Mouse (Mus musculus) midbrain, embryonic 13.5 days (tissue): ENCODE results near the gene Sult2b1. TPM values are rescaled to one million over a fixed set of nuclear protein-coding genes. Genes with fewer than 3 reads are reported as not detected.

Source experiments
- ATAC-seq: fragments of 200-750 bp; cut with Nextera tagmentation; 2 replicates; pipeline ENCODE4 v1.8.0; 2017; ENCODE audit warnings: mild to moderate bottlenecking, moderate TSS enrichment, moderate library complexity
- H3K27ac ChIP-seq: fragments of 300-500 bp; sonication (generic); 2 replicates; pipeline ENCODE4 v1.5.1; 2015; ENCODE audit warnings: inconsistent platforms, mild to moderate bottlenecking, moderate library complexity
- H3K27me3 ChIP-seq: fragments of 300-500 bp; sonication (generic); 2 replicates; pipeline ENCODE4 v1.6.1; 2015; ENCODE audit warnings: mild to moderate bottlenecking, inconsistent platforms
- H3K36me3 ChIP-seq: fragments of 300-500 bp; sonication (generic); 2 replicates; pipeline ENCODE4 v1.6.1; 2015; ENCODE audit warnings: mild to moderate bottlenecking, inconsistent platforms
- H3K4me1 ChIP-seq: fragments of 300-500 bp; sonication (generic); replicated peaks from 2 replicates; pipeline ENCODE4 v1.6.1; 2015; ENCODE audit warnings: inconsistent platforms
- H3K4me2 ChIP-seq: fragments of 300-500 bp; sonication (generic); replicated peaks from 2 replicates; pipeline ENCODE4 v1.6.1; 2015; ENCODE audit warnings: moderate library complexity, mild to moderate bottlenecking, inconsistent platforms
- H3K4me3 ChIP-seq: fragments of 300-500 bp; sonication (generic); replicated peaks from 2 replicates; pipeline ENCODE4 v1.5.1; 2015; ENCODE audit warnings: mild to moderate bottlenecking, inconsistent platforms
- H3K9ac ChIP-seq: fragments of 300-500 bp; sonication (generic); replicated peaks from 2 replicates; pipeline ENCODE4 v1.6.1; 2015; ENCODE audit warnings: mild to moderate bottlenecking, inconsistent platforms
- H3K9me3 ChIP-seq: fragments of 300-500 bp; sonication (generic); 2 replicates; pipeline ENCODE4 v1.6.1; 2016; ENCODE audit warnings: mild to moderate bottlenecking, inconsistent platforms
- WGBS: fragments of 180-500 bp; shearing (Covaris S2); methylation state at CpG from one replicate; pipeline ENCODE4 v1.1.7; 2015; 5-methylcytosine and 5-hydroxymethylcytosine counted together
- polyA plus RNA-seq: library from polyadenylated mRNA; unstranded; fragments of >200 nt; fragmentation: Nextera tagmentation; extraction: Ambion mirVana; gene quantifications from 2 replicates; pipeline ENCODE4 v1.2.1, GENCODE M21; 2015

Gene Sult2b1
- polyA plus RNA-seq: 5.5 and 5.6 TPM in 2 replicates

- Histone ChIP-seq H3K4me1 (peaks cover 36% of the 10 kb centered on the region), H3K27ac (peak within 1 kb of the TSS; percentile 99), H3K36me3 (peaks cover 28% of the 10 kb centered on the region), H3K9me3 (no peaks in the 10 kb centered on the region), H3K4me3 (peak within 1 kb of the TSS; percentile 77), H3K9ac (peak within 1 kb of the TSS; percentile 94), H3K4me2 (peak within 1 kb of the TSS; percentile 93), H3K27me3 (no peaks in the 10 kb centered on the region)
- WGBS: 15% methylated on average over 19 of the region's 20 CpGs
- peak; percentile 65 for ATAC-seq
Measured at GRCm38 (mm10) chr7:45784524-45785372, at the start of gene Sult2b1. TSS of gene Sult2b1 (minus strand) at chr7:45784669.

GRCm38 (mm10) chr7:45833924-45834323 is 49.5 kb upstream of the Sult2b1 start:
- Histone ChIP-seq H3K9me3 (no peaks in the 10 kb centered on the region), H3K27me3 (peaks cover 64% of the 10 kb centered on the region), H3K27ac (no peak overlapping the region), H3K36me3 (peaks cover 6% of the 10 kb centered on the region; the same call in 1 of the 2 replicates), H3K9ac (peak overlapping the region; percentile 32; the same call in 1 of the 2 replicates), H3K4me1 (peaks cover 35% of the 10 kb centered on the region), H3K4me2 (peak overlapping the region; percentile 49), H3K4me3 (peak overlapping the region; percentile 31)
- WGBS: 3% methylated on average over 31 of the region's 31 CpGs
- ATAC-seq: no peak

GRCm38 (mm10) chr7:45833148-45833790 is 48.8 kb upstream of the Sult2b1 start:
- H3K9me3 ChIP-seq: no peaks in the 10 kb centered on the region
- H3K4me2 ChIP-seq: peak overlapping the region; percentile 49
- H3K27me3 ChIP-seq: peaks cover 64% of the 10 kb centered on the region
- WGBS: under 1% methylated on average over 80 of the region's 86 CpGs
- ATAC-seq: no peak
- peaks cover 35% of the 10 kb centered on the region for H3K4me1 ChIP-seq
- H3K27ac ChIP-seq: no peak overlapping the region
- H3K36me3 ChIP-seq: peaks cover 12% of the 10 kb centered on the region
- peak overlapping the region; percentile 32; the same call in 1 of the 2 replicates for H3K9ac ChIP-seq
- H3K4me3 ChIP-seq: peak overlapping the region; percentile 31

DNA sequence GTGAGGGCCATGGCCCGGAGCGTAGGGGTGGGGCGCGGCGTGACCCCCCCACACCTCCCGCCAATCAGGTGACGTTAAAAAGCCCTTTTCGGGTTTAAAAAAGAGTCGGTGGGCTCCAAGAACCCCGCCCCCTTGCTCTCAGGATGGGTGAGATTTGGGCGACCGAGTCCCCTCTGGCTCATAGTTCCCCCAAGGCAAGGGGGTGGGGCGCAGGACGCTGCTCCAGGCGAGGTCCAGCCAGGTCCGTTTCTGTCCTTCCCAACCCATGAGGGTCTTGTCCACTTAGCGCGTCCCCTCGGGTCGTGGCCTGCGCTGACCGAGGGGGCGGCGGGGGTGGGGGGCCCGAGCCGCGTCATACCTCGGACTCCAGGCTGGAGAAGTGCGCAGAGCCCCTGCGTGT is 48.0 kb upstream of the Sult2b1 start:
- H3K9me3 ChIP-seq: no peaks in the 10 kb centered on the region
- no peak for ATAC-seq
- H3K36me3 ChIP-seq: peaks cover 20% of the 10 kb centered on the region
- peaks cover 60% of the 10 kb centered on the region for H3K27me3 ChIP-seq
- peak overlapping the region; percentile 23; the same call in 1 of the 2 replicates for H3K9ac ChIP-seq
- no peak overlapping the region for H3K27ac ChIP-seq
- 11% methylated on average over 30 of the region's 30 CpGs for WGBS
- peaks cover 35% of the 10 kb centered on the region for H3K4me1 ChIP-seq
- H3K4me2 ChIP-seq: peak overlapping the region; percentile 49
- H3K4me3 ChIP-seq: peak overlapping the region; percentile 31

DNA sequence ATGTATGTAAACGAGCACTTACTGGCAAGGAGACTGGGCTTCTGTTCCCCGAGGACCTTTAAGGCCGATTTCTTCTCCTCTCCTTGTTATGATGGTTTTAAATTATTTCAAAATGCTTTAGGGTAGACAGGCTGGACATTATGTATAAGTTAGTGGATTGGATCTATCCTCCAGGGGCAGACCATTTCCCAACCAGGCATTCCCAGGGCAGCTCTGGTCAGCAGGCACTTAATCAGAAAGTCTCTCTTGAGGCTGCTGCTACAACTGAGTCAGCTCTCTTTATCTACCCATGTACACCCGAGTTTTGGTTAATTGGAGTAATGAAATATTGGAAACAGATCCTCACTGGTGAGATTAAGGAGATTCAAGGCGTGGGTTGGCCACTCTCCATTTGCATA is 46.7 kb upstream of the Sult2b1 start:
- Histone ChIP-seq H3K9ac (peak overlapping the region; percentile 69; the same call in 1 of the 2 replicates), H3K4me1 (peaks cover 35% of the 10 kb centered on the region), H3K27ac (peak overlapping the region; percentile 90), H3K9me3 (no peaks in the 10 kb centered on the region), H3K36me3 (peaks cover 33% of the 10 kb centered on the region), H3K27me3 (peaks cover 49% of the 10 kb centered on the region), H3K4me3 (peak overlapping the region; percentile 70), H3K4me2 (peak overlapping the region; percentile 89)
- ATAC-seq: no peak; the same call in 1 of the 2 replicates
- WGBS: 17% methylated on average over 5 of the region's 5 CpGs

GRCm38 (mm10) chr7:45830427-45831127 is 46.1 kb upstream of the Sult2b1 start, which contains the start of gene Grwd1:
TSS of gene Grwd1 (minus strand) at chr7:45830944.
- WGBS: under 1% methylated on average over 35 of the region's 35 CpGs
- ATAC-seq: peak; percentile 94
- peak within 1 kb of the TSS; percentile 90 for H3K27ac ChIP-seq

DNA sequence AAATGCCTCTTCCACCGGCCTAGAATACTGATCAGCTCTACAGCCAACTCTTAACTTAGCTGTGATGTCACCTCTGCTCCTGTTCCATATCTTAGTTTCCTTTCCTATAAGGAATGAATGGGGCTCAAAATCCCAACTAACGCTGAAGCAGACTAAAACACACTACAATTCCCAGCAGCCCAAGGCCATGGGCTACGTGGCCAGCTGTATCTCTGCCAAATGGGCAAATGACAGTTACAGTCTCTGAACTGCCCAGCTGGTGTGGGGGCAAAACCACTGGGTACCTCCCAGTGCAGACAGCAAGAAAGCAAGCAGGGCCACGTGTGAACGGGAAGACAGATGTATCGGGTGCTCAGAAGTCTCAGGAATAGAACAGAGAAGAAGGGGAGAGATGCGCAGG is 42.2 kb upstream of the Sult2b1 start:
- Histone ChIP-seq H3K4me3 (no peak overlapping the region), H3K36me3 (peaks cover 63% of the 10 kb centered on the region), H3K4me2 (no peak overlapping the region), H3K27me3 (peaks cover 5% of the 10 kb centered on the region), H3K9ac (no peak overlapping the region), H3K4me1 (peaks cover 17% of the 10 kb centered on the region), H3K27ac (no peak overlapping the region), H3K9me3 (no peaks in the 10 kb centered on the region)
- ATAC-seq: no peak
- WGBS: 98% methylated on average over 7 of the region's 7 CpGs

More at GRCm38 (mm10) chr7:45830427-45831127, 46.1 kb upstream of the Sult2b1 start, which contains the start of gene Grwd1:
- Histone ChIP-seq H3K27me3 (peaks cover 44% of the 10 kb centered on the region), H3K9me3 (no peaks in the 10 kb centered on the region), H3K36me3 (peaks cover 39% of the 10 kb centered on the region), H3K9ac (peak within 1 kb of the TSS; percentile 69), H3K4me1 (peaks cover 35% of the 10 kb centered on the region), H3K4me2 (peak within 1 kb of the TSS; percentile 89), H3K4me3 (peak within 1 kb of the TSS; percentile 70)

DNA sequence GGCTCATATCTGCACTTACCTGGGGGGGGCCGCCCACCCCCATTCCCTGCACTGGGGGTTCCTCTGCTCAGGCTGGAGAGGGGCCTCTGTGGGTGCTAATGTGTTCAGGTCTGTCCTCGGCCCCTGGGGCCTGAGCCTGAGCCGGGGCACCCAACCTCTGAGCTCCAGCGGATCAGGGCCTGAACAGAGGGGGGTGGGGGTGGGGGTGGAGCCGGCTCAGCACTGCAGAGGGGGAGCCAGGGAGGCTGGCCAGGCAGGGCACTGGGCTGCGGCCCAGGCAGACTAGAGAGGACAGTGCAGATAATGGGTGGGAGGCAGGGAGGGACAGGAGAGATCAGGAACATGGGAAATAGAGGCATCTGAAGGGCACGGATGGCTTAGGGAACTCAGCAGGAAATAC is 40.1 kb upstream of the Sult2b1 start, which contains the start of gene Kcnj14:
Gene Kcnj14 (minus strand): TSS at position 185 of the 400 bp plus-strand sequence.
- Histone ChIP-seq H3K9ac (no peak within 1 kb of the TSS), H3K27me3 (peaks cover 11% of the 10 kb centered on the region), H3K27ac (no peak within 1 kb of the TSS), H3K9me3 (no peaks in the 10 kb centered on the region), H3K4me1 (peaks cover 3% of the 10 kb centered on the region), H3K36me3 (peaks cover 63% of the 10 kb centered on the region), H3K4me2 (no peak within 1 kb of the TSS), H3K4me3 (no peak within 1 kb of the TSS)
- WGBS: 67% methylated on average over 7 of the region's 7 CpGs
- ATAC-seq: no peak

DNA sequence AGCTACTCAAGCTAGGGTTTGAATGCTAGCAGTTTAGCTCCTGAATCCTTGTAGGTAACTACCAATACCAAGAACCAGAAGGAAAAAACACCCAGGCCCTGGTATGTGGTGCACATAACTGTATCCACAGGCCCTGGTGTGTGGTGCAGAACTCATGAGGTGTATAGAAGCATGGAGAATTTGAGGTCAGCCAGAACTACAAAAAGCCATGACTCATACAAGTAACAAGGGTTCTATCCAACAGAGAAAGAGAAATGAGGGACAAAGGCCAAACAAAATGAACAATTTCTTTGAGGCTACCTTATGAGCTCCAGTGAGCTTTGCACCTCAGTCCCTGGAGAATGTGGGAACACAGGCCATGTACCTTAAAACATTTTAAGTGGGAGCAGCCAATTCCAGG is 36.4 kb upstream of the Sult2b1 start:
- H3K9me3 ChIP-seq: no peaks in the 10 kb centered on the region
- peaks cover 27% of the 10 kb centered on the region for H3K36me3 ChIP-seq
- H3K9ac ChIP-seq: no peak overlapping the region
- H3K4me3 ChIP-seq: no peak overlapping the region
- no peak for ATAC-seq
- no peak overlapping the region for H3K4me2 ChIP-seq
- peaks cover 2% of the 10 kb centered on the region for H3K4me1 ChIP-seq
- H3K27me3 ChIP-seq: peaks cover 22% of the 10 kb centered on the region
- no peak overlapping the region for H3K27ac ChIP-seq

DNA sequence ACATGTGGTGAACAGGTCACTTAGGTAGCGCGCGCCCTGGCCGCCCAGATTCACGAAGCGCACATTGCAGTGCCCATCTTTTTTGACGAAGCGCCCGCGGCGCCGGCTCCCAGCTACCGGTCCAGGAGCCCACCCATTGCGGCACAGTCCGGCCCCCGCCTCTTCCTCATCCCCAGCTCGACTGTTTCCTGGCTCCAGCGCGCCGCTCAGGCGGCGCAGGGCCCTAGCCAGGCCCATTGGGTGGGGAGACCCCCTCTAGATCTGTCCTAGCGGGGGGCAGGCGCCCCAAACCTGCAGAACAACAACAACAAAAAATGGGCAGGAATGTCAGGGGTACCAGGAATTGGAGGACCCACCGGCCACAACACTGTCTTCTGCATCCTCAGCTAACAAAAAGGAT is 35.4 kb upstream of the Sult2b1 start:
- Histone ChIP-seq H3K36me3 (peaks cover 16% of the 10 kb centered on the region), H3K9ac (no peak overlapping the region), H3K4me3 (no peak overlapping the region; the same call in 1 of the 2 replicates), H3K27ac (no peak overlapping the region), H3K9me3 (no peaks in the 10 kb centered on the region), H3K4me1 (peaks cover 13% of the 10 kb centered on the region), H3K27me3 (peaks cover 22% of the 10 kb centered on the region), H3K4me2 (0 out of 2 replicates have a peak overlapping the region, but pooled peaks have one; percentile 6)
- ATAC-seq: no peak
- WGBS: 10% methylated on average over 24 of the region's 25 CpGs

DNA sequence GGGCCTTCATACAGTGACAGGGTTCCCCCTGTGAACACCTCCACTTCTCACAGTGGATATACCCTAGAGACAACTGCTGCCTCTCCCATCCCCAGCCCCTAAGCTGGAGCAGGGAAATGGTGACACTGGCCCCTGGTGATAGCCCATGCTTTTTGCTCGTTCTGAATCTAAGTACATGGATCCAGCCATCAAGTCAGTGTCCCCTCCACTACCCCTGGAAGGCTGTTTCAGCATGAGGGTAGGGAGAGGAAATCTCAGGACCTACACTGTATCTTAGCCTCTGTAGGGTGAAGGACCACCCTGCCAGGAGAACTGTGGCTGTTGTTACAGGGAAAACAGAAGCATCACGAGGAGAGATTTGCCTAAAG is 31.5 kb upstream of the Sult2b1 start:
- H3K9ac ChIP-seq: peak overlapping the region; percentile 19; the same call in 1 of the 2 replicates
- H3K36me3 ChIP-seq: peaks cover 20% of the 10 kb centered on the region

More for the DNA sequence above, 31.5 kb upstream of the Sult2b1 start:
- Histone ChIP-seq H3K27me3 (peaks cover 22% of the 10 kb centered on the region), H3K4me2 (peak overlapping the region; percentile 53; the same call in 1 of the 2 replicates), H3K9me3 (no peaks in the 10 kb centered on the region), H3K4me1 (peaks cover 36% of the 10 kb centered on the region), H3K4me3 (no peak overlapping the region), H3K27ac (peak overlapping the region; percentile 70)
- 23% methylated on average over 2 of the region's 2 CpGs for WGBS
- no peak for ATAC-seq
